Mouse (Mus musculus) embryonic fibroblast, embryonic 13.5 days (primary cell): ENCODE measurements around the gene Glcci1. TPM values are rescaled to one million over a fixed set of nuclear protein-coding genes. Genes with fewer than 3 reads are reported as not detected.

ENCODE experiments used
- H3K27ac ChIP-seq: 2 replicates; pipeline ENCODE4 v1.5.1; 2012; ENCODE audit warnings: low read length, control low read depth, inconsistent platforms; ENCODE audit not compliant: insufficient read depth
- H3K4me1 ChIP-seq: 2 replicates; pipeline ENCODE4 v1.6.1; 2011; ENCODE audit warnings: low read length; ENCODE audit not compliant: control insufficient read depth, insufficient read depth
- H3K4me3 ChIP-seq: 2 replicates; pipeline ENCODE4 v1.5.1; 2011; ENCODE audit warnings: mild to moderate bottlenecking, control low read depth, low read length; ENCODE audit not compliant: insufficient read depth
- CTCF ChIP-seq: IDR thresholded peaks from 2 replicates; pipeline ENCODE4 v1.5.1; 2011; ENCODE audit warnings: mild to moderate bottlenecking, control low read depth, low read length, moderate library complexity, borderline replicate concordance; ENCODE audit not compliant: insufficient read depth
- POLR2A ChIP-seq: IDR thresholded peaks from 2 replicates; pipeline ENCODE4 v1.6.1; 2011; ENCODE audit warnings: low read depth, mild to moderate bottlenecking, control low read depth, low read length, moderate library complexity
- polyA plus RNA-seq: library from polyadenylated mRNA; stranded (reverse); fragments of >200 nt; gene quantifications from 2 replicates; pipeline ENCODE4 v1.2.4, GENCODE M21; 2011; ENCODE audit warnings: low read depth; ENCODE audit not compliant: missing spikeins, insufficient read length

The Glcci1 gene
- polyA plus RNA-seq, 1 experiment: 1.9 TPM

DNA sequence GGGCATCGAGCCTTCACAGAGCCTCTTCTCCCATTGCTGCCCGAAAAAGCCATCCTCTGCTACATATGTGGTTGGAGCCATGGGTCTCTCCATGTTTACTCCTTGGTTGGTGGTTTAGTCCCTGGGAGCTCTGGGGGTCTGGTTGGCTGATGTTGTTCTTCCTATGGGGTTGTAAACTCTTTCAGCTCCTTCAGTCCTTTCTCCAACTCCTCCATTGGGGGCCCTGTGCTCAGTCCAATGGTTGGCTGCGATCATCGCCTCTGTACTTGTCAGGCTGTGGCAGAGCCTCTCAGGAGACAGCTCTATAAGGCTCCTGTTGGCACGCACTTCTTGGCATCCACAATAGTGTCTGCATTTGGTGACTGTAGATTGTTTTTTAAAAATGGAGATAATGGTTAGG lies 35.4 kb downstream of the Glcci1 start:
- Histone ChIP-seq H3K27ac (no peak overlapping the region), H3K4me1 (no peaks in the 10 kb centered on the region), H3K4me3 (no peak overlapping the region)
- no peak for TF ChIP-seq POLR2A
- TF ChIP-seq CTCF: no peak

DNA sequence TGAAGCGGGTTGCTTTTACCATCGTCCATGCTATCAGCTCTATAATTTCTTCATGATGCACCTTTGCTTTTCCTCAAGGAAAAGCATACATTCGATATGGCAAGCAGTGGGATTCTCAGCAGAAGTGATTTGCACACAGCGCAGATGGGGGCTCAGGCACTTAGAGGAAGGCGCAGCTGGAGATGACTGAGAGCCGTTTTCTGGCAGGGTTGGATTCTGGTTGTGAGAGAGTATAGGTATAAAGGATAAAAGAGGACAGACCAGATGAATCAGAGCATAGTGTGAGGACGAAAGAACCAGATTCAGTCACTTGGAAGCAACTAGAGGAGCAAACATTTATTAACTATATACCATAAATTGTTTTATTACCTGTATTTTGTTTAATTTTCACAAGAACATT lies 36.4 kb downstream of the Glcci1 start:
- Histone ChIP-seq H3K4me1 (no peaks in the 10 kb centered on the region), H3K4me3 (no peak overlapping the region)

DNA sequence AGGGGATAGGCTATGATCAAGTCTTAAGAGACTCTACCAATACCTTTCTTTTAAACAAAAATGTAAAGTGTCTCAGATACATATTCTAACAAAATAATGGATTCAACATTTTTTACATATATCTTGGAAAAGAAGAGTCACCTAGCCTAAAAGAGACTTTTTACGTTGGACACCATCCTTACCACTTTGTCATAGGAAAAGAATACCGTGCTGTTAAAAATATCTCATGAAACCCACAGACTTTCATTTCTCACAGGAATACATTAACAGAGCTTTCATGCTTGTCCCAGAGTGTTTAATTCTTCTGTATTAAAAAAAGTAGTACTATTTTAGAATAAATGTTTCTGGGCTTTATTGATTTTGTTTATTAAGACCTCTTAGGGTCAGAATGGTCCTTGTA lies 41.8 kb downstream of the Glcci1 start:
- TF ChIP-seq CTCF (no peak), POLR2A (no peak)
- H3K4me1 ChIP-seq: no peaks in the 10 kb centered on the region
- no peak overlapping the region for H3K27ac ChIP-seq
- no peak overlapping the region for H3K4me3 ChIP-seq

More for the DNA sequence above, 36.4 kb downstream of the Glcci1 start:
- TF ChIP-seq POLR2A: no peak
- no peak for TF ChIP-seq CTCF
- H3K27ac ChIP-seq: no peak overlapping the region

DNA sequence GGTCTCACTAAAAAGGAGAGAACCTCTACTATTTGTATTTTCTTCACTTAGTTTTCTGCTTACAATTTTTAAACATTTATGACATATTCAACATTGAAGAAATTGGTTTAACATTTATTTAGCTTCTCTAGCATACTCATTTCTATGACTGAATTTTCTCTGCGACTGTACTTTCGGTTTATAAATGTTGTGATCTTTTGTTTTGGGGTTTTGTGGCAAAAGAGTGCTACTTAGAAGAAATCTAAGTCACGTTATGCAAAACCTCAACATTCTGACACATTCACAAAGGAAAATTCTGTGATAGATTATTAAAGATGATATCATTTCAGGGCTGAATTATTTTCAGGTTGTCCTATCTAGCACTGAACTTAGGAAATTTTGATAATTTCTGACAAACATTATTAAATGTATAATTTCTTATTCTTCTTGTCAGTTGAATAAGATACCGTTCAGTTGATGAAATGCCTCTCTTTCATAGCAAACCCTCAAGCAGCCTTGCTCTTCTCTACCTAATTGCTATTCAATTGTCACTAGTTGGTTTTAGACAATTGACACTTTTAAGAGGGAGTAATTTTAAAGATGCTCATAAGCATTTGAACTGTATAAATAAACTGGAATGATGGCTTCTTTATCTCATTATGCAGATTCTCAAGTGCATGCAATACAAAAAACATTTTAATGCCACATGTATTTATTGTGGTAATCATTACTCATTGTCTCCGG lies 47.6 kb downstream of the Glcci1 start:
- Histone ChIP-seq H3K4me3 (no peak overlapping the region), H3K27ac (no peak overlapping the region), H3K4me1 (no peaks in the 10 kb centered on the region)
- TF ChIP-seq CTCF (no peak), POLR2A (no peak)

DNA sequence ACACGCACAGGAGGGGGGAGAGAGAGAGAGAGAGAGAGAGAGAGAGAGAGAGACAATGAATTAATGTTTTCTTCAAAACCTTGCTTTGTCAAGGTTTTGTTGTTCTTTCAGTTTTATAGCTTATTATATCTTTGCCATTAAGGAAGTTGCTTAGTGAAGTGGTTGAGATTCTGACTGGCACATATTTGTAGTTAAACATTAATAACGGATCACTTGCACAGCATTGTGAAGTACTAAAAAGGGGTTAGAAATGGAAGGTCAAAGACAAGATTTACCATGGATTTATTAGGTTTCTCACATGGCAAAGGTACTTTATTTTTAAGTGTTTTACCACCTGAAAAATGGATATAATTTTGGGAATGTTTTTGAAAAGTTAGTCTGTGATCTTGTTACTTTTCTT lies 51.3 kb downstream of the Glcci1 start:
- Histone ChIP-seq H3K4me3 (no peak overlapping the region), H3K4me1 (no peaks in the 10 kb centered on the region), H3K27ac (no peak overlapping the region)
- TF ChIP-seq CTCF (no peak), POLR2A (no peak)

DNA sequence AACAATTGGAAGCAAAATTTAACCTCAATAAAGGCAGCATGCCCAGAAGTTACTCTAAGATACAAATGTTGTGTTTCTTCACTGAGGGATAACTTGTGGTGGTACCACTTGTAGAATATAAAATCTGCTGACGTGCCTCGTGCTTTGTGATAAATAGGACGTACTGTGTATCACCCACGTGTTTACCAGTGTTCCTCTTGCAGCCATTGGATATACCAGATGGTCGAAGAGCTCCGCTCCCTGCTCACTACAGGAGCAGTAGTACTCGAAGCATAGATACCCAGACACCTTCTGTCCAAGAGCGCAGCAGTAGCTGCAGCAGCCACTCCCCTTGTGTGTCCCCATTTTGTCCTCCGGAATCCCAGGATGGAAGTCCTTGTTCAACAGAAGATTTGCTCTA lies 73.0 kb downstream of the Glcci1 start:
- H3K27ac ChIP-seq: no peak overlapping the region
- H3K4me1 ChIP-seq: no peaks in the 10 kb centered on the region
- no peak for TF ChIP-seq CTCF
- no peak for TF ChIP-seq POLR2A
- H3K4me3 ChIP-seq: no peak overlapping the region

DNA sequence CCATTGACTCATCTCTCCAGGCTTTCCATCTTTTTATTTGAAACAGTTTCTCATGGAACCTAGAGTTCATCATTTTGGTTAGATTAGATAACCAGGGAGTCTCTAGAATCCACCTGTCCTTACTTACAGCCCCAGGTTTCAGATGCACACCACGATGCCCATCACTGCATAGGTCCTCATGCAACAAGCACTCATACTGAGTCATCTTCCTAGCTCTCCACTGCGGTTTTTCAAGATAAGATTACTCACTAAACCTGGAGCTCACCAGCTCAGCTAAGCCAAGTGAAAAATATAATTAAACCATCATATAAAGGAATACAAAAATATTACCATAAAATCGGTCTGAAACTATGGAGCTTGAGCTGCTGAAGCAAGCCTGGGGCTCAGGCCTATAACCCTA lies 74.5 kb downstream of the Glcci1 start:
- no peak for TF ChIP-seq POLR2A
- no peak for TF ChIP-seq CTCF
- Histone ChIP-seq H3K4me1 (no peaks in the 10 kb centered on the region), H3K27ac (no peak overlapping the region), H3K4me3 (no peak overlapping the region)

DNA sequence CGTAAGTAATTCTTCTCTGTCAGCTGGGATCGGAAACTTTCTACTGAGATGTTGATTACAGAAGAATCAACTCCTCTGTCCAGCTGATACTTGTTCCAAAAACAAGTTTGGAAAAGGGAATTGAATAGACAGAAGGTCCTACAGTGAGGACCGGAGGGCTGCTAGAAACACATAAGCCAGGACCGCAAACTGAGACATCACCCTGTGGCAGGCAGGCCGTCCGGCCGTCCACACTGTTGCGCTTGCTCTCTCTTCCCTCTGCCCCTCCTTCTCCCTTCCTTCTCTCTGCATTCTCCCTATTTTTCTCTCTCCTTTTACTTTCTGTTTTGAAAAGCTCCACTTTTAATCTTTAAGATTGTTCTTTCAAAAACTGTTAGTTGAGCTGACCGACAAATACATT lies 82.3 kb downstream of the Glcci1 start:
- Histone ChIP-seq H3K4me1 (no peaks in the 10 kb centered on the region), H3K4me3 (no peak overlapping the region), H3K27ac (no peak overlapping the region)
- TF ChIP-seq CTCF (no peak), POLR2A (no peak)

DNA sequence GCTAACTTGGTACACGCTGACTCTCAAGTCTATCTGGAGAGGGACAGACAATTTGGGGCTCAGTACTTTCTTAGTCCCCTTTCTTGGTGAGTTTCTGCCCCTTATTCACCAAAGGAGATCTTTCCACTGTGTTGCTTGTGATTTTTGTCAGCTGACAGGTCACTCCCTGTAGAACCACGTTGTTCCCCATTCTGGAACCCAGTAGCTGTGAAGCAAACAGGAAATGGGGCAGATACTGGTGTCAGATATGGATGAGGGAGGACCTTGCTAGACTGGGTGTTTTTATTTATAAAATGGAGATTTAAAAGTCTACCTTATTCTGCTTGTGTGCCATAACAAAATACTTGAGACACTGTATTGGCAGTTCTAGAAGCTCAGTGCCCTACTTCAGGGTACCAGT lies 108.0 kb downstream of the Glcci1 start:
- Histone ChIP-seq H3K4me3 (no peak overlapping the region), H3K4me1 (no peaks in the 10 kb centered on the region), H3K27ac (no peak overlapping the region)
- TF ChIP-seq CTCF: no peak
- no peak for TF ChIP-seq POLR2A

DNA sequence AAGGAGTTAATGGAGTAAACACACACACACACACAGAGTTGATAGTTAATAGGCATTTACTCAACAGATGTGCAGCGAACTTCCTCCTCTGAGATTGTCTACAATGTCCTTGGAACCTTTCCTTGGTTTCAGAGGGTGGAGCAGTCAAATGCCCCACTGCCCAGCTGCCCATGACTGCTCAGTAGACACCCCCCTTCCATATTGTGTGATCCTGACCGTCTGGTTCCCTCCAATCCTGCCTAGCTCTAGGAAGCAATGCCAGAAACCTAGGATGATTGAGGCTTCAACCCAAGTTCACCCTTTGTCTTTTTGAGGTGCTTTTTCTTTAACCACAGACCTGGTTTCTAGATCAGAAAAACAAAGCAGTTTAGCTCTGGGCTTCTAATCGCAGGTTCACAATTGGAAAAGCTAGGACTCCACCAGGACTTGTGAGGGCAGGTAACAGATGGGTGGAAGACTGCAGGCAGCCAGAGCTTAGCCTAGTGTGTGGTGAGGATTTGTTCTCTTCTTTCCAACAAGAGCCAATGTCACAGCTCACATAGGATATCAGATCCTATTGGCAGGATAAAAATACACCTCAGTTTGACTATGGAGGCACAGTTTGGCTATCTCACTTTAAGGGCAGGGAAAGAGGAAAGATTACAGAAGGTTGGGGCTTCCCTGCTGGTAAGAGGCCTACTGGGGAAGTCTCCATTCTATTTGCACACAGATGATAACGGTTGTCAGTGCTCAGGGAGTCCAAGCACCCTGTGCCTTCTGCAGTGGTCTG lies 110.4 kb downstream of the Glcci1 start:
- Histone ChIP-seq H3K27ac (no peak overlapping the region), H3K4me1 (no peaks in the 10 kb centered on the region), H3K4me3 (no peak overlapping the region)
- no peak for TF ChIP-seq CTCF
- TF ChIP-seq POLR2A: no peak
